Mouse (Mus musculus) heart, postnatal 10 days (tissue): ENCODE results near the gene Mrps17. TPM values are rescaled to one million over a fixed set of nuclear protein-coding genes. Genes with fewer than 3 reads are reported as not detected.
A peak's percentile ranks its signal among the peaks of the same experiment; 100 is the strongest.
"Not testable (repeated sequence)": the region's sequence is repeated elsewhere in the genome, so short reads cannot be mapped to it uniquely, and the experiment has no call there.

Source experiments
- DNase-seq, 2 experiments: peaks; one replicate each; pipeline ENCODE4 v3.0.0; 2021
- intact Hi-C: fragments of 180-260 bp; cut with DNase I; formaldehyde crosslinking; loops from one replicate; pipeline ENCODE4 v1.15.1; 2025
- total RNA-seq, 2 experiments: library from RNA; stranded (reverse); gene quantifications; 2 replicates each; pipeline ENCODE4 v1.2.3; 2021

Mrps17 gene
- total RNA-seq = 10 to 100 TPM; 88.6 to 91.5 TPM

GRCm38 (mm10) chr5:129715326-129715861 lies at the start of gene Mrps17:
TSS of gene Mrps17 (plus strand) at chr5:129715497.
- DNase-seq = peak; percentile 95
- intact Hi-C loops = loop anchor here (2.0 kb wide), 1 partner anchor 45 kb away; the partner anchor contains the start of gene Zfp11

DNA sequence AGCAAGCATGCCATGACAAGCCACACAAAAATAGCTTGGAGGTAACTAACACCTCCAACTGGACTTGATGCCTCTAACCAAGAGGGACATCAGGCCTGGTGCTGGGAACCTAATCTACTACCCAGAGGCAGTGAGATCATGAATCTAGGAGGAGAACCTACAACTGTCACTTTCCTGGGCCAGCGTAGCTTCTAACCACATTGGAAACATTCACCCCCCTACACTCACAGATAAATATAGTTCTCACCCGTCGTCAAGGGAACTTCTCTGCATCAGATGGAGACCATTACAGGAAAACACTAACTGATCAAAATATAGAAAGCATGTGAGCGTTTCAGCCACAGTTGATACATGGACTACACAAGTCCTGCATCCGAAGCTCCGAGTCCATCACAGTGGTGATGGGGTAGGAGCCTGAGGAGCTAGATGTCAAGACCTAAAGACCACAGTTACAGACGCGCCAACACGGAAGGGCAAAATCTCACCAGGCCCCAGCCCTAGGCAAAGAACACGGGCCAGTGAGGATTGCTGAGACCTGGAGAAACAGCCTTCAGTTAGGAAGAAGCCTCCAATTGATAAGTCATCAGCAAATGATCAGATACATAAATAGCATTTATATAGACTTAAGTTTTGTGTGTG lies 48.9 kb upstream of the Mrps17 start:
- intact Hi-C loops = no loop called here
- no peak for DNase-seq

GRCm38 (mm10) chr5:129667851-129668250 lies 47.4 kb upstream of the Mrps17 start:
- intact Hi-C loops = no loop called here
- DNase-seq = no peak

GRCm38 (mm10) chr5:129669453-129670035 lies 45.8 kb upstream of the Mrps17 start:
- intact Hi-C loops = loop anchor here (2.0 kb wide), 2 partner anchors 45 to 55 kb away; partner anchors contain the start of genes Mrps17 and Nipsnap2
- no peak for DNase-seq

DNA sequence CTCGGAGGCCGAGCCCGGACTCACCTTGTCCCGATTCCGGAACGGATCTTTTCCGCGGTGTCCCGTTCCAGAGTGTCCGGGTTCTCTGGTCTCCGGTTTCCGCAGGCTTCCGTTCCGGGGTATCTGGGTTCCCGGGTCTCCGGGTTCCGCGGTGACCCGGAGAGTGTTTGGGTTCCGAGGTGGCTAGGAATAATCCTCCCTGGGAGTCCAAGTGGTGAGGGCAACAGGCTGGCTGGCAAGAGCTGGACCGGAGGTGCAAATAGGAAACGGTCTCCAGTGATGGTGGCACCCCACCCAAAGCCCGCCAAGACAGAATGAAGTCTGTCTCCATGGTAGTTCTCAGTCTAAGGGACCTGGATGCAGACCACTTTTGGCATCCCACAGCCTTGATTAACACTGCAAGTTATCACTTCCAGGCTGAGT lies 45.2 kb upstream of the Mrps17 start, which contains the start of gene Zfp11:
Gene Zfp11 (minus strand): TSS at position 64 of the 423 bp plus-strand sequence.
- intact Hi-C loops = loop anchor here (2.0 kb wide), 2 partner anchors 45 to 55 kb away; partner anchors contain the start of genes Mrps17 and Nipsnap2
- peak; percentile 88 to 94 for DNase-seq

DNA sequence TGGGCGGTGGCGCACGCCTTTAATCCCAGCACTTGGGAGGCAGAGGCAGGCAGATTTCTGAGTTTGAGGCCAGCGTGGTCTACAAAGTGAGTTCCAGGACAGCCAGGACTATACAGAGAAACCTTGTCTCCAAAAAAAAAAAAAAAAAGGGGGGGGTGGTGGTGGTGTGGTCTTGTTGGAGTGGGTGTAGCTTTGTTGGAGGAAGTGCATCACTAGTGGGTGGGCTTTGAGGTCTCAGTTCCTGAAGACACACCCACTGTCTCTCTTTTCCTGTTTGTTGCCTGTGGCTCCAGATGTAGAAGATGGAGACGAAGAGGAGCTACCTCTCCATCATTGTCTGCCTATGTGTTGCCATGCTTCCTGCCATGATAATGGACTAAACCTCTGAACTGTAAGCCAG lies 30.2 kb upstream of the Mrps17 start:
- intact Hi-C loops = not testable (repeated sequence)

GRCm38 (mm10) chr5:129687621-129688020 lies 27.7 kb upstream of the Mrps17 start:
- intact Hi-C loops = no loop called here
- DNase-seq = peak in 1 of 2 experiments; percentile 6

More for the DNA sequence above, 30.2 kb upstream of the Mrps17 start:
- not testable (repeated sequence) for DNase-seq

DNA sequence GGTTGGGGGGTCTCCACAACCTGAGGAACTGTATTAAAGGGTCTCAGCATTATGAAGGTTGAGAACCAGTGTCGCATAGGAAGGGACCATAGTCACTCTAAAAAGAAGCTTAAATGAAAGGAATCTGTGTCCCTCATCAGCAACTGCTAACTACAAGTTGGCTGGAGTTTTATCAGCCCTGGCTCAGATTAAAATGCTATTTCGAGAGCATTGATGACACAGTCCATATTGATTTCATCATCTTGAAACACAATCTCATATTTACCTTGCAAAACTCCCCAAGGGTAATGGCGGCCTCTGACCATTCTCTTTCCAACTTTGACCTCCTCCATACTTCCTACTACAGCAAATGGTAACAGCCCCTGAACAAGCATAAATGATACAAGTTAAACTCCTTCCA lies 24.8 kb upstream of the Mrps17 start:
- DNase-seq = no peak
- intact Hi-C loops = no loop called here

DNA sequence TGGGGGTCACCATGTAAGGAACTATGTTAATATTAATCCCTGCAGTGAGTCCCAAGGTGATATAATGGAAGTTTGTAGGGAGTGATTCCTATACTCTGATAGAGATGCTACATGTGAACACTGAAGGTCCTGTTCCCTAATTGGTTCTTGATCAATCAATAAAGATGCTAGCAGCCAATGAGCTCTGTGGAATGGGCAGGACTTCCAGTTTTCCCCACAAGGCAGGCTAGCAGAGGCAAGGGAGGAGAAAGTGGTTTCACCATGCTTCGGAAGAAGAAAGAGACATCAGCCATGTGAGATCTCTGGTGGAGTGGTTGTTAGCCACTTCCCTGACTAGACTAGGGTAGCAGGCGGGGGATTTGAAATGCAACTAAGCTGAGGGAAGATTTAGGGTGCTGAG lies 14.8 kb upstream of the Mrps17 start:
- intact Hi-C loops = no loop called here
- no peak for DNase-seq

DNA sequence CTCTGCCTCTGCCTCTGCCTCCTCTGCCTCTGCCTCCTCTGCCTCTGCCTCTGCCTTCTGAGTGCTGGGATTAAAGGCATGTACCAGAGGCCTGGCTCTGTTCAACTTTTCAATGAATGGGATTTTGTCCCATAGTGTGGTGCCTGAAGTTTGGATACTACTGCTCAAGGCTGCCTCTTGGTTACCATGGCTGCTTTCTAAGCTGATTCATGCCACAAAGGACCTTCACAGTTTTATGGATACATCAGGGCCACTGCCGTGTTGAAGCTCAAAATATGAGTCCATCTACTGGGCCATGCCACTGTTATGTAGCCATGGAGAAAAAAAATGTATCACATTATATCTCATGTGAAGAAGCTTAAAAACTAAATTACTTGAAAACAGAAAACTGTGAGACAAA lies 13.6 kb upstream of the Mrps17 start:
- intact Hi-C loops = no loop called here

GRCm38 (mm10) chr5:129703368-129703767 lies 11.9 kb upstream of the Mrps17 start:
- no peak for DNase-seq
- intact Hi-C loops = no loop called here

More for the DNA sequence above, 13.6 kb upstream of the Mrps17 start:
- DNase-seq = no peak

DNA sequence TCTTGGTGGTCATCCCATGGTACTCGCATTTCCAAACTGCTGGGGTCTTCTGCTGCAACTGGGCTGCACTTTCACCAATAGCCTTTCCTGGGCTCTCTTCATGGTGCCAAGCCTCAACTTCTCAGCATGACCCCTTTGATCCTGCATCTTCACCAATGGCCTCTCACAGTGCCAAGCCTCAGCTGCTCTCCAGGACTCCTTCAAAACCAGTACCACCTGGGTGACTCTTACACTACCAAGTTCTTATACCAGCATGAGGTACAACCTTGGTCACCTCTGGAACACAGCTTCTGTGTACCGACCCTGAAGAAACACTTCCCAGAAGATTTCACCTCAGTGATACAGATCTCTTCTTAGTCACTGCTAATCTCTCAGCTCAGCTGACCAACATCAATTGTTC lies 6.9 kb upstream of the Mrps17 start, which contains the start of gene Sept14:
Gene Sept14 (minus strand): TSS at position 101 of the 400 bp plus-strand sequence.
- intact Hi-C loops = no loop called here
- no peak for DNase-seq

- intact Hi-C loops = no loop called here
Measured at GRCm38 (mm10) chr5:129717016-129717415, 1.7 kb downstream of the Mrps17 start.

GRCm38 (mm10) chr5:129720176-129720575 lies 4.9 kb downstream of the Mrps17 start:
- intact Hi-C loops = no loop called here
- no peak for DNase-seq

More at GRCm38 (mm10) chr5:129717016-129717415, 1.7 kb downstream of the Mrps17 start:
- DNase-seq = no peak

DNA sequence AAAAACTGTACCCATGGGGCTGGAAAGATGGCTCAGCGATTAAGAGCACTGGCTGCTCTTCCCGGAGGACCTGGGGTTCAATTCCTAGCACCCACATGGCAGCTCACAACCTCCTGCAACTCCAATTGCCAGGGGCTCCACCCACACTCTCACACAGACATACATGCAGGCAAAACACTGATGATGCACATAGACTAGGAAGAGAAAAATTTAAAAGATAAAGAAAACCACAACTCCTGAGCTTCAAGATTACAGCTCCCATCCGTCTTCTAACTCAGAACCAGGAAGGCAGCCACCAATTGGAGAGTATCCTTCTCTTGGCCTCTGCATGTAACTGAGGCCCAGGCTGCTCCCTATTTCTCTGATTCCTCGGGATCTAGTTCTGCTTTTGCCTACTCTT lies 9.0 kb downstream of the Mrps17 start:
- no peak for DNase-seq
- intact Hi-C loops = loop anchor here (2.0 kb wide), 2 partner anchors 53 to 113 kb away; partner anchors contain the start of gene Zfp11

DNA sequence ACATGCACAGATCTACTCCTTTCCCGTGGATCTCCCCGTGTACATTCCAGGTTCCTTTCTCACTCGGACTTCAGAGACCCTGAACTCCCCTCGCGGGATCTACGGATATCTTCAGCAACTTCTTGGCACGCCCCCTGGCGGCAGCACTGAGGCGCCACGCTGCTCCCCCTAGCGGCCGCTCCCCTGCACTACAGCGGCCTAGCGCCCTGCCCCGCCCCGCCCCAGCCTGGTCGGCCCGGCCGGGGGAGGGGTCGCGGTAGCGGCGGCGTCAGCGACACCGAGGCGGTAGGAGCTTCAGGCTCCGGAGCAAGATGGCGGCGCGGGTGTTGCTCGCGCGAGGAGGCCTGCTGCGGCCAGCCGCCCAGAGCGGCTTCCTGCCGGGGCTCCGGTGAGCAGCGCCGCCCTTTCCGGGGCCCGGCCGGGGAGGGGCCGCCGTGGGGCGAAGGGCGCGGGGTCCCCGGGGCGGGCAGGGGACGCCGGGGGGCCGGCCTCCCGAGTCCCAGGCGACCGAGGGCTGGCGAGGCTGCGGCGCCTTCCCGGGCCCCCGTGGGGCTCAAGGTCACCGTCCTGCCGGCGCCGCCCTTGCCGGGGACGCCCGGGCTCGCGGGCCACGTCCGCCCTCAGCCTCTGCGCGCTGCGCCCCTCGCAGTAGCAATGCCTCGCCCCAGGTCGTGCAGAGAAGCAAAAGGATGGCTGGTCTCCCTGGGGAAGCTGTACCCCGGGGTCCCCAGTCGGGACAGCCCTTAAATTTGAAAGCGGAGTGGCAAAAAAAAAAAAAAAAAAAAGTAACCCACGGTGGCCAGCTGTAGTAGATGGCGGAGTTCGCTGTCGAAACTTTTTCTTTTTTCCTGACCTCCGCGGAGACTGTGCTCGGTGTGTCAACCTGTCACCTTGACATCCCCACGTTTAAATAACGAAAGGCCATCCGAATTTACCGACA lies 9.8 kb downstream of the Mrps17 start, which contains the start of gene Nipsnap2:
Gene Nipsnap2 (plus strand): TSS at position 230 of the 940 bp plus-strand sequence.
- DNase-seq = peak; percentile 95
- intact Hi-C loops = loop anchor here (2.0 to 5.0 kb wide), 3 partner anchors 54 to 152 kb away; partner anchors contain the start of gene Zfp11

- peak; percentile 34 to 57 for DNase-seq
- intact Hi-C loops = loop anchor here (2.0 to 5.0 kb wide), 3 partner anchors 55 to 151 kb away; partner anchors contain the start of gene Zfp11
Measured at GRCm38 (mm10) chr5:129725774-129726392, 10.6 kb downstream of the Mrps17 start.

DNA sequence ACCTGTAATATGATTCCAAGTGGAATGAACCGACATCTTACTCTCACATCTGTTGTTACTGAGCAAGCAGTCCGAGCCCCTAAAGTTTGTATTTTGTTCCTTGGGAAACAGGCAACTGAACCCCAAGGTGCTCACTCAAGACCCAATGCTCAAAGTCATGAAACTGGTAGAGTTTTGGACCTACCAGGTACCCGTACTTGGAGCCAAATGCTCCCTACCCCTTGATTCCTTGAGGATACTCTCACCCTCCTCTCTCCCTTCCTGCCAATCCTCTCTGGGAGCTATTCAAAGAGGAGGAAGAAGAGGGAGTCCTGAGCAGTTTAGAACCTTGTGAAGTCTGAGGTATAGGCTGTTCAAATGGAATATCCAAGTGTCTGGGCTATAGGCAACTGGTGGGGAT lies 11.5 kb downstream of the Mrps17 start:
- no peak for DNase-seq
- intact Hi-C loops = loop anchor here (5.0 kb wide), 1 partner anchor 151 kb away; no protein-coding TSS in a partner anchor

DNA sequence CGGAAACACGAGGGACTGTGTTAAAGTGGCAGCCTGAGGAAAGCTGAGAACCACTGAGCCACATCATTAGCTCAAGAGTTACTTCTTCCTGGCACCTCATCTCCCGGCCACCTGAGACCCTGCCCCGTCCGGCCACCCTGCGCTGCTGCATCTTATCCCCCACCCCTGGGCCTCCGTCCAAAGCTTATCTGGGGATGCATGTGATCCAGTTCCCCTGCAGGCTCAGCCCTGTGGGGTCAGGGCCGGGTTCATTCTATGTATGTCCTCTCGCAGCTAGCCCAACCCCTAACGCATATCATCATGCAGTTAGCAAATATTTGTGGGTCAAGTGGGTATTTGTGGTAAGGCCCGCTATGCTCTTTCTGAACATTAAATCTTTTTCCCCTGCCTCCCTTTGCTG lies 14.0 kb downstream of the Mrps17 start:
- DNase-seq = peak; percentile 63 to 81
- intact Hi-C loops = loop anchor here (5.0 kb wide), 1 partner anchor 148 kb away; no protein-coding TSS in a partner anchor
